Mouse (Mus musculus) kidney, adult 2 months (tissue): ENCODE measurements around the gene Zmiz1. TPM values are rescaled to one million over a fixed set of nuclear protein-coding genes. Genes with fewer than 3 reads are reported as not detected.

Experiments
- DNase-seq: peaks from one replicate; pipeline ENCODE4 v3.0.0; 2021
- H3K27ac ChIP-seq: fragments of 200-500 bp; 2 replicates; pipeline ENCODE4 v1.5.1; 2012; ENCODE audit warnings: low read depth, low read length, control low read depth, inconsistent platforms; ENCODE audit not compliant: insufficient read depth
- H3K27me3 ChIP-seq: fragments of 200-500 bp; replicated peaks from 2 replicates; pipeline ENCODE4 v1.6.1; 2012; ENCODE audit warnings: mild to moderate bottlenecking, moderate library complexity, low read length, inconsistent platforms; ENCODE audit not compliant: control insufficient read depth, insufficient read depth
- H3K36me3 ChIP-seq: fragments of 200-500 bp; 2 replicates; pipeline ENCODE4 v1.6.1; 2012; ENCODE audit warnings: mild to moderate bottlenecking, moderate library complexity, low read length, inconsistent platforms; ENCODE audit not compliant: control insufficient read depth, insufficient read depth
- H3K4me1 ChIP-seq: fragments of 200-500 bp; 2 replicates; pipeline ENCODE4 v1.6.1; 2011; ENCODE audit warnings: low read length; ENCODE audit not compliant: control insufficient read depth, insufficient read depth
- H3K4me3 ChIP-seq: fragments of 200-500 bp; 2 replicates; pipeline ENCODE4 v1.5.1; 2011; ENCODE audit warnings: mild to moderate bottlenecking, low read depth, low read length, control low read depth; ENCODE audit not compliant: insufficient read depth
- CTCF ChIP-seq: fragments of 200-500 bp; conservative IDR thresholded peaks from 2 replicates; pipeline ENCODE4 v1.5.1; 2011; ENCODE audit warnings: low read depth, mild to moderate bottlenecking, control low read depth, low read length, moderate library complexity, mixed read lengths; ENCODE audit not compliant: insufficient read depth, insufficient read length
- POLR2A ChIP-seq: fragments of 200-500 bp; IDR thresholded peaks from one replicate; pipeline ENCODE4 v1.6.1; 2011; ENCODE audit warnings: low read depth, low read length, control low read depth
- WGBS: fragments of 180-500 bp; shearing (Covaris S2); methylation state at CpG from one replicate; pipeline ENCODE4 v1.1.7; 2018; 5-methylcytosine and 5-hydroxymethylcytosine counted together
- polyA plus RNA-seq: library from polyadenylated mRNA; depleted of rRNA; stranded (reverse); fragments of >200 nt; gene quantifications from 2 replicates; pipeline ENCODE4 v1.2.3, GENCODE M21; 2012

The Zmiz1 gene
- polyA plus RNA-seq, 1 experiment: 42.6 TPM

DNA sequence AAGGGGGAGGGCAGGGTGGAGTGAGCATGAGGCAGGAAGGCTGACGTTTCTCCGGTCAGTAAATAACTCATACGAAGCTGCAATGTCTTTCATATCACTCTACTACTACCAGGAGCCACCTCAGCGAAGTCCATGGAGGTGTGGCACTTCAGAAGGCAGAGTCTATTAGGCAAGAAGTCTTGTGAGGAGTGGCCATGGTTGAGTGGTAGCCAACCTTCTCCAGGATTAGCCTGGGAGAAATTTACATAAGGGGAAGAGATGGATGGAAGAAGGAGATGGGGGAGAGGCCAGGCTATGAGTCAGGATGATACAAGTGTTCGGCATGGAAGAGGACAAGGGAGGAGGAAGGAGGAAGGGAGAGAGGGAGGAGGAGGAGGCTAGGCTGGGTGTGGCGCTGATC is 223.0 kb downstream of the Zmiz1 start:
- Histone ChIP-seq H3K27me3 (no peaks in the 10 kb centered on the region), H3K4me3 (no peak overlapping the region), H3K27ac (no peak overlapping the region), H3K36me3 (no peaks in the 10 kb centered on the region), H3K4me1 (no peaks in the 10 kb centered on the region)
- TF ChIP-seq POLR2A (no peak), CTCF (no peak)
- WGBS: 68% methylated on average over 6 of the region's 6 CpGs
- DNase-seq: no peak

GRCm38 (mm10) chr14:25686216-25686945 is 227.4 kb downstream of the Zmiz1 start:
- no peaks in the 10 kb centered on the region for H3K36me3 ChIP-seq
- no peak overlapping the region for H3K27ac ChIP-seq
- no peaks in the 10 kb centered on the region for H3K4me1 ChIP-seq
- WGBS: 51% methylated on average over 7 of the region's 7 CpGs
- H3K4me3 ChIP-seq: no peak overlapping the region
- TF ChIP-seq CTCF: no peak
- no peak for TF ChIP-seq POLR2A
- H3K27me3 ChIP-seq: no peaks in the 10 kb centered on the region
- DNase-seq: no peak

- no peak overlapping the region for H3K27ac ChIP-seq
- no peaks in the 10 kb centered on the region for H3K4me1 ChIP-seq
- H3K4me3 ChIP-seq: no peak overlapping the region
- H3K27me3 ChIP-seq: no peaks in the 10 kb centered on the region
- 89% methylated on average over 10 of the region's 10 CpGs for WGBS
- TF ChIP-seq CTCF (no peak), POLR2A (no peak)
- H3K36me3 ChIP-seq: no peaks in the 10 kb centered on the region
- DNase-seq: no peak
Measured at GRCm38 (mm10) chr14:25686983-25687901, 228.3 kb downstream of the Zmiz1 start.

GRCm38 (mm10) chr14:25693271-25693887 is 234.4 kb downstream of the Zmiz1 start:
- Histone ChIP-seq H3K36me3 (no peaks in the 10 kb centered on the region), H3K4me1 (peaks cover 16% of the 10 kb centered on the region; the same call in 1 of the 2 replicates), H3K27me3 (no peaks in the 10 kb centered on the region), H3K4me3 (peak overlapping the region; percentile 6; the same call in 1 of the 2 replicates), H3K27ac (peak overlapping the region; percentile 57)
- DNase-seq: peak; percentile 65
- WGBS: 42% methylated on average over 6 of the region's 6 CpGs
- no peak for TF ChIP-seq POLR2A

GRCm38 (mm10) chr14:25693888-25694568 is 235.0 kb downstream of the Zmiz1 start, which contains the start of gene Ppif:
Gene Ppif, plus strand, starts transcription at chr14:25694154.
- Histone ChIP-seq H3K27ac (peak within 1 kb of the TSS; percentile 57), H3K27me3 (no peaks in the 10 kb centered on the region), H3K4me1 (peaks cover 16% of the 10 kb centered on the region; the same call in 1 of the 2 replicates), H3K36me3 (no peaks in the 10 kb centered on the region), H3K4me3 (peak within 1 kb of the TSS; percentile 71)
- TF ChIP-seq POLR2A: peak; percentile 62
- TF ChIP-seq CTCF: peak; percentile 94; the same call in 1 of the 2 replicates
- peak; percentile 97 for DNase-seq
- WGBS: under 1% methylated on average over 70 of the region's 70 CpGs

GRCm38 (mm10) chr14:25694569-25694897 is 235.5 kb downstream of the Zmiz1 start:
- under 1% methylated on average over 10 of the region's 10 CpGs for WGBS
- peak; percentile 67 for DNase-seq
- peaks cover 16% of the 10 kb centered on the region; the same call in 1 of the 2 replicates for H3K4me1 ChIP-seq
- H3K36me3 ChIP-seq: no peaks in the 10 kb centered on the region
- H3K27me3 ChIP-seq: no peaks in the 10 kb centered on the region
- H3K4me3 ChIP-seq: peak overlapping the region; percentile 71
- peak overlapping the region; percentile 36 for H3K27ac ChIP-seq
- TF ChIP-seq CTCF (no peak), POLR2A (no peak)
